Mouse (Mus musculus): ENCODE measurements around the gene Ift122.

The Ift122 gene

GRCm38 (mm10) chr6:115891497-115892061 lies 38.3 kb downstream of the Ift122 start:
- DNase-seq (ENCODE audit: low read depth, low spot score): no peak

GRCm38 (mm10) chr6:115892363-115892762 lies 39.1 kb downstream of the Ift122 start:
- DNase-seq (ENCODE audit: low read depth, low spot score): no peak

GRCm38 (mm10) chr6:115896346-115896745 lies 43.1 kb downstream of the Ift122 start:
- DNase-seq (ENCODE audit: low read depth, low spot score): no peak

DNA sequence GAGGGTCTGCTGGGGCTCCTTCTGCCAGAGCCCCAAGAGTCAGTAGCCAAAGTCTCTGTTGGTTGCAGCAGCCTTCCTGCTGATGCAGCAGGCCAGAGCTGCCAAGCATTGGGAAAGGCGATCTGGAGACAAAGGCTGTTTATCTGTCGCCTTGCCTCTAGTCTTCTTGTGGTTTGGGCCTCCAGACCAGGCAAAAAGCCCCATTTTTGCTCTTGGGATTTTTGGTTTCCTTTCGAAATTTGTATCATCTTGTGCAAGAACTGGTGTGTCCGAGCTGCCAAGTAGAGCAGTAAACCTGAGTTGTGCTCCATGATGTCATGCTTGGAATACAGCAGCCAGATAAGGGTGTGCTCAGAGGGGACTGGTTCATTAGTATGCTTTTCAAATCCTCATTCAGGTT lies 43.8 kb downstream of the Ift122 start:
- no peak for DNase-seq (ENCODE audit: low read depth, low spot score)

DNA sequence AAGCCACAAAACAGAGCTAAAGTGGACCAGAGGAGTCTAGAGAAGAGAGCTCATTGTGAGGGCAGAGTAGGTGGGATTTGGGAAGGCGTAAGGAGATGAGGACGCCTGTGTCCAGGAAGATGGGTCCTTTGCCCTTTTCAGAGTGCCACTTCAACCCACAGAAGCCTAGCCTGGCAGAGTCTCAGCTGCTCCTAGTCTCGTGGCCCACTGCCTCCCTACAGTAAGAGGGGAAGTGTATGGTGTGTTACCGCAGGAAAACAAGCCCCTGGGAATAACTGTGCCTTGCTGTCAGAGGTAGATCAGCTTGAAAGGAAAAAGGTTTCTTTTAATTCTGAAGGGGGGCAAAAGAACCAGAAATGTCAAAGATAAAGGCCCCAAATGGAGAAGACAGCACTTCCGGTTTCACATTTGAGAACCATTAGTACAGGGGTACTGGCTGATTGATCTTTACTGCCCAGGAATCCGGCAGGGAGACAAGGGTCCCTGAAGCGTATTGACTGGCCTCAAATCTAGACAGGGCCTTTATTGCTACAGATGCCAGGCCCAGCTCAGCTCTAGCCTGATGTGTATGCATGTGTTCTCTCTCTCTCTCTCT lies 44.8 kb downstream of the Ift122 start:
- no peak for DNase-seq (ENCODE audit: low read depth, low spot score)

- DNase-seq (ENCODE audit: low read depth, low spot score): no peak
Observed at GRCm38 (mm10) chr6:115901062-115901461, 47.8 kb downstream of the Ift122 start.

- DNase-seq (ENCODE audit: low read depth, low spot score): no peak
Observed at GRCm38 (mm10) chr6:115901489-115901931, 48.2 kb downstream of the Ift122 start.

GRCm38 (mm10) chr6:115902545-115902944 lies 49.3 kb downstream of the Ift122 start:
- no peak for DNase-seq (ENCODE audit: low read depth, low spot score)

GRCm38 (mm10) chr6:115905568-115905967 lies 52.3 kb downstream of the Ift122 start:
- no peak for DNase-seq (ENCODE audit: low read depth, low spot score)

GRCm38 (mm10) chr6:115906455-115906854 lies 53.2 kb downstream of the Ift122 start:
- DNase-seq (ENCODE audit: low read depth, low spot score): no peak

GRCm38 (mm10) chr6:115906871-115907270 lies 53.6 kb downstream of the Ift122 start:
- DNase-seq (ENCODE audit: low read depth, low spot score): no peak

DNA sequence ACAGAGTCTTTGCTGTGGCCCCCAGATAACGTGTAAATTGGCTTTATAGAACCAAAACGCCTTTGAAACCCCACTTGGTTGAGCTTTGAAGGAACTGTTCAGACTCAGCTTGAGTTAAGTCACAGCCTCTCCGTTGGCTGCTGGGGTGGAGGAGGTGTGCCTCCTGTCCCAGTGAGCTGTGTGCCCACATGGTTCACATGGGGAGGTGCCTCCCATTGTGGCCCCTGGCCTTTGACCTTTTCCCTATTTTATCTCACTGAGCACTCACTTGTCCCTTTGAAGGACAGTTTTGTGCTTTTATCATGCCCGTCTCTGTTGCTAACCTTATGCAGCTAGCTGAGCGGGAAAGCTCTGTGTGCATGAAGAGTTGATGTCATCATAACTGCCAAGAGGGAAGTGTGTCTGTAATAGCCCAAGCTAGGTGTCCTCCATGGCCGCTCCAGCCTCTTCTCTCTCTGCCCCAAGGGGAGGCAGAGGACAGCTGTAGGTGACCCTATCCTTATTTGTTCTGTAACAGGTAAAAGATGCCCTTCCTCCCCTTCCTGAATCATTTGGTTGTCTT lies 55.2 kb downstream of the Ift122 start:
- DNase-seq (ENCODE audit: low read depth, low spot score): no peak

- DNase-seq (ENCODE audit: low read depth, low spot score): no peak
Observed at GRCm38 (mm10) chr6:115909052-115909451, 55.8 kb downstream of the Ift122 start.

- DNase-seq (ENCODE audit: low read depth, low spot score): no peak
Observed at GRCm38 (mm10) chr6:115909940-115910339, 56.7 kb downstream of the Ift122 start.

- no peak for DNase-seq (ENCODE audit: low read depth, low spot score)
Observed at GRCm38 (mm10) chr6:115911763-115912162, 58.5 kb downstream of the Ift122 start.

GRCm38 (mm10) chr6:115913482-115913881 lies 60.2 kb downstream of the Ift122 start:
- DNase-seq (ENCODE audit: low read depth, low spot score): no peak

GRCm38 (mm10) chr6:115914511-115915202 lies 61.4 kb downstream of the Ift122 start:
- DNase-seq (ENCODE audit: low read depth, low spot score): no peak

GRCm38 (mm10) chr6:115915601-115916445 lies 62.6 kb downstream of the Ift122 start:
- DNase-seq (ENCODE audit: low read depth, low spot score): no peak

DNA sequence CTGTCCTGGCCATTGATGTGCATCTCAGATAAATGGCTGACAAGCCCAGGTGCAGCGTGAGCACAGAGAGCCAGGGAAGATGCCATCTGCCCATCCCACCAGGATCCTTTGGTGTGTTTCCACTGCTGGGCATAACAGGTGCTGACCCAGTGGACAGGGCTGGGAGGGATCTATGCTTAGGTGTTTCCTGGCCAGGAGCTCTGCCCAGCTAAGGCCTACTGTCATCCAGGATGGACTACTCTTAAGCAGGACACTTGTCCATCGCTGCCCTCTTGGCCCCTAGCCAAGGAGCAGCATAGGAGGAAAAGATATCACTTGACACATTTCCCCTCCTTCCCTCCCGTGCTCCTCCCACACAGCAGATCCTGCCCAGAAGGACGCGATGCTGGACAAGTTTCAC lies 63.3 kb downstream of the Ift122 start:
- DNase-seq (ENCODE audit: low read depth, low spot score): no peak

- no peak for DNase-seq (ENCODE audit: low read depth, low spot score)
Observed at GRCm38 (mm10) chr6:115918615-115919014, 65.3 kb downstream of the Ift122 start.

DNA sequence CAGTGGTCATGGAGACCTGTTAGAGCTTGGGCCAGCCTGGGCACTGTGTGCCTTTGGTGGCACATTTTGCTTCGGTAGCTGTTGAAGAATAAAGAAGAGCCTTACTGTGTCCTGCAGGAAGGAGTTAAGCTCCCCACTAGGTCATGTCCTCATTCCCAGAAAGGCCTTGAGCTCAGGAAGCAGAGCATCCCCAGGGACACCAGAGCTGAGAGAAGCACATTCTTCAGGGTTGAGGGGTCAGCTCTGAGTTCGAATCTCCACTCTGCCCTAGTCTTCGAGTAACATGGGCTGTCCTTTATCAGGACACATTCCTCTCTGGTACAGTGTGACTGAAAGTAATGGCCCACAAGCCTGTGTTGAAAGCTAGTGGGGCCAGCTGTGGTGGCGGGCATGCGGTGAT lies 66.6 kb downstream of the Ift122 start:
- DNase-seq (ENCODE audit: low read depth, low spot score): no peak

GRCm38 (mm10) chr6:115924829-115925228 lies 71.6 kb downstream of the Ift122 start:
- no peak for DNase-seq (ENCODE audit: low read depth, low spot score)
